Mouse (Mus musculus): ENCODE data around the gene Tbce.

DNA sequence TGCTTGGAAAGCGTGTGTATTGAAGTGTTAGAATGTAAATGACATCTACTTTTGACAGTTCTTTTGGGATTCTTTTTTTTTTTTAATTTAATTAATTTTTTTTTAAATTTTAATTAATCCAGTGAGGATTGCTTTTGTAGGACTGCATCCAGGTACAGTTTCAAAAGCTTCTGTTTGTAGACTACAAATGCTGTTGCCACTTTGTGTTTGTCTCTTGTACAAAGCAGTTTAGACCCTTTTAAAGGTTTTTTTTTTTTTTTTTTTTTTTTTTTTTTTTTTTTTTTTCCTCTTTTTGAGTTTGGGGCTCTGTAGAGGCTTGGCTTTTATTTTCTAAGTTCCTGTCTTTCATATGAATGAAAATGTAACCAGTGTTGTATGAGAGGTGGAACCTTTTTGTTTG is 26.3 kb upstream of the Tbce start:
- TF ChIP-seq EP300 (IDR thresholded peaks at IDR 0.05; ENCODE audit: low read depth in 1 of 2, low read length in 2 of 2) (no peak), RAD21 (IDR thresholded peaks at IDR 0.05; ENCODE audit: low read depth, low read length) (no peak), CTCF (IDR thresholded peaks at IDR 0.05 in 2 of 3, conservative IDR thresholded peaks at IDR 0.05 in 1 of 3; ENCODE audit: control insufficient read depth in 1 of 3, insufficient read depth in 1 of 3, low read depth in 2 of 3, low read length in 3 of 3, poor library complexity in 1 of 3, severe bottlenecking in 1 of 3) (no peak), POLR2A (IDR thresholded peaks at IDR 0.05; ENCODE audit: control insufficient read depth in 1 of 2, insufficient read depth in 1 of 2, low read depth in 1 of 2, low read length in 2 of 2, poor library complexity in 1 of 2) (no peak), ZC3H11A (IDR thresholded peaks at IDR 0.05; ENCODE audit: low read depth, low read length) (no peak), HCFC1 (IDR thresholded peaks at IDR 0.05; ENCODE audit: low read depth, low read length) (no peak), USF1 (IDR thresholded peaks at IDR 0.05; ENCODE audit: low read depth, low read length) (no peak)

All from MEL (cell line).